Mouse (Mus musculus) hindbrain, embryonic 14.5 days (tissue): ENCODE results near the gene Mtss1l. TPM values are rescaled to one million over a fixed set of nuclear protein-coding genes. Genes with fewer than 3 reads are reported as not detected.

ENCODE experiments used
- ATAC-seq: fragments of 200-750 bp; cut with Nextera tagmentation; 2 replicates; pipeline ENCODE4 v1.8.0; 2017; ENCODE audit warnings: moderate number of reproducible peaks, mild to moderate bottlenecking, moderate TSS enrichment, moderate library complexity; ENCODE audit not compliant: low FRiP score
- DNase-seq: peaks from one replicate; pipeline ENCODE4 v3.0.0-alpha.2; 2015; ENCODE audit warnings: low spot score
- H3K27ac ChIP-seq: fragments of 300-500 bp; sonication (generic); 2 replicates; pipeline ENCODE4 v1.5.1; 2014; ENCODE audit warnings: mild to moderate bottlenecking, moderate library complexity
- H3K27me3 ChIP-seq: fragments of 300-500 bp; sonication (generic); 2 replicates; pipeline ENCODE4 v1.6.1; 2014; ENCODE audit warnings: mild to moderate bottlenecking, low read length, mixed read lengths; ENCODE audit not compliant: control insufficient read depth, insufficient read depth
- H3K36me3 ChIP-seq: fragments of 300-500 bp; sonication (generic); replicated peaks from 2 replicates; pipeline ENCODE4 v1.6.1; 2014; ENCODE audit not compliant: control insufficient read depth, insufficient read depth
- H3K4me1 ChIP-seq: fragments of 300-500 bp; sonication (generic); replicated peaks from 2 replicates; pipeline ENCODE4 v1.6.1; 2014; ENCODE audit warnings: antibody characterized with exemption, low read length, mixed read lengths; ENCODE audit not compliant: control insufficient read depth, insufficient read depth
- H3K4me2 ChIP-seq: fragments of 300-500 bp; sonication (generic); replicated peaks from 2 replicates; pipeline ENCODE4 v1.6.1; 2014; ENCODE audit warnings: mild to moderate bottlenecking, moderate library complexity
- H3K4me3 ChIP-seq: fragments of 300-500 bp; sonication (generic); replicated peaks from 2 replicates; pipeline ENCODE4 v1.5.1; 2014; ENCODE audit warnings: mild to moderate bottlenecking, low read length
- H3K9ac ChIP-seq: fragments of 300-500 bp; sonication (generic); 2 replicates; pipeline ENCODE4 v1.6.1; 2014
- H3K9me3 ChIP-seq: fragments of 300-500 bp; sonication (generic); 2 replicates; pipeline ENCODE4 v1.6.1; 2016; ENCODE audit warnings: low read length; ENCODE audit not compliant: control insufficient read depth
- WGBS: fragments of 180-500 bp; shearing (Covaris S2); extraction: QIAGEN DNeasy Blood & Tissue Kit; methylation state at CpG from one replicate; pipeline ENCODE4 v1.1.7; 2014; 5-methylcytosine and 5-hydroxymethylcytosine counted together
- polyA plus RNA-seq: library from polyadenylated mRNA; unstranded; fragments of >200 nt; fragmentation: Nextera tagmentation; extraction: Ambion mirVana; gene quantifications from 2 replicates; pipeline ENCODE4 v1.2.1, GENCODE M21; 2014

Mtss1l gene
- polyA plus RNA-seq, 1 experiment from 2014 or later: 32.9 TPM

DNA sequence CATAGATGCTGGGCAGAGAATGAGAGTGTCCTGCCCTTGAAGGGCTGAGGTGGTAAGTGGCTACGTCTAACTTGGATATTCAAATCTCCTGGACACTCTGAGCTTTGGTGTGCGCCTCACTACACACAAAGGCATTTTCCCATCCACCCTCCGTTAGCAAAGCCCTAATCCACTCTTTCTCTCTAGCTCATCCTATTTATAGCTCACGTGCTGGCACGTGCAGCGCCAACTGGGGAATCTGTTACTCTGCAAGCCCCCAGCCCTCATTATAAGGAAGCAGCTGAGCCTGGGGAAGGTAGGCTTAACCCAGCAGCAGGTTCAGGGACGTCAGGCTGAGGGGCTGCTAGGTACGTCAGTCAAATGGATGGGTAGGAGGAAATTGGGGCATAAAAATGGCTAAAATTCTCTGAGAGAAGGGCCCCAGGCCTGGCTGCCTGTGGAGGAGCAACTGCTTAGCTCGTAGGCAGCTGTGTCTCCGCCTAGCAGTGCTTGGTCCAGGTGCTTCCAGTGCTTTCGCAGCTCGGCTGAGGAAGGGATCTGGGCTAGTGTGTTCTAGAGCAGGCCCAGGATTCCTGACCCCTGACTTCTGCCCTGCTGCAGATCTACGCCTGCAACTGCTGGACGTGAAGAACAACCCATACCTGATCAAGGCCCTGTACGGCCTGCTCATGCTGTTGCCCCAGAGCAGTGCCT is 6.3 kb upstream of the Mtss1l start:
- H3K36me3 ChIP-seq: peaks cover 30% of the 10 kb centered on the region
- peaks cover 39% of the 10 kb centered on the region for H3K4me1 ChIP-seq
- no peak overlapping the region for H3K9ac ChIP-seq
- H3K9me3 ChIP-seq: no peaks in the 10 kb centered on the region
- no peak overlapping the region for H3K4me3 ChIP-seq
- no peak overlapping the region for H3K4me2 ChIP-seq
- H3K27me3 ChIP-seq: no peaks in the 10 kb centered on the region
- no peak for DNase-seq
- peak overlapping the region; percentile 76 for H3K27ac ChIP-seq
- no peak for ATAC-seq
- 72% methylated on average over 15 of the region's 15 CpGs for WGBS

GRCm38 (mm10) chr8:110716075-110716474 is 5.2 kb upstream of the Mtss1l start:
- ATAC-seq (peak; percentile 51; the same call in 1 of the 2 replicates), DNase-seq (peak; percentile 73)
- Histone ChIP-seq H3K36me3 (peaks cover 27% of the 10 kb centered on the region), H3K9me3 (no peaks in the 10 kb centered on the region), H3K9ac (peak overlapping the region; percentile 30; the same call in 1 of the 2 replicates), H3K4me2 (no peak overlapping the region), H3K4me3 (no peak overlapping the region), H3K27me3 (no peaks in the 10 kb centered on the region), H3K4me1 (peaks cover 50% of the 10 kb centered on the region), H3K27ac (peak overlapping the region; percentile 76)
- 35% methylated on average over 4 of the region's 4 CpGs for WGBS

DNA sequence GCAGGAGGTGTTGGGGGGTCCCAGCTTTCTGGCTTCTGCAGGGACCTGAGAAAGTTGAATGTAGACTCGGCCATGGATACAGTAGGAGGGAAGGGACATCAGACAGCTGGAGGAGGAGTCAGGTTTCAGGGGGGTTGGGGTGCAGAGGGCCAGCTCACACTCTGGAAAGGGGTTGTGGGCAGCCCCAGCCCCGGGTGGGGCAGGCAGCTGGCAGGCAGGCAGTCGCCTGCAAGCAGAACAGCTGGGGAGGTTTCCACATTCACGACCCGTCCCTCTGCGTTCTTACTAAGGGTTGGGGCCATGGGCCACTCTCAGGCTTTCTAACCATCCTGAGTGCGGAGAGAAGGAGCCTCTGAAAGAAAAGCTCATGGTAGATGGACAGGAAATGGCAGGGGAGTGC is 4.1 kb upstream of the Mtss1l start:
- no peak overlapping the region for H3K9ac ChIP-seq
- no peak for ATAC-seq
- DNase-seq: no peak
- no peaks in the 10 kb centered on the region for H3K9me3 ChIP-seq
- WGBS: 76% methylated on average over 7 of the region's 7 CpGs
- H3K27ac ChIP-seq: peak overlapping the region; percentile 75; the same call in 1 of the 2 replicates
- no peaks in the 10 kb centered on the region for H3K27me3 ChIP-seq
- peaks cover 17% of the 10 kb centered on the region for H3K36me3 ChIP-seq
- H3K4me3 ChIP-seq: no peak overlapping the region
- H3K4me1 ChIP-seq: peaks cover 51% of the 10 kb centered on the region
- no peak overlapping the region for H3K4me2 ChIP-seq

DNA sequence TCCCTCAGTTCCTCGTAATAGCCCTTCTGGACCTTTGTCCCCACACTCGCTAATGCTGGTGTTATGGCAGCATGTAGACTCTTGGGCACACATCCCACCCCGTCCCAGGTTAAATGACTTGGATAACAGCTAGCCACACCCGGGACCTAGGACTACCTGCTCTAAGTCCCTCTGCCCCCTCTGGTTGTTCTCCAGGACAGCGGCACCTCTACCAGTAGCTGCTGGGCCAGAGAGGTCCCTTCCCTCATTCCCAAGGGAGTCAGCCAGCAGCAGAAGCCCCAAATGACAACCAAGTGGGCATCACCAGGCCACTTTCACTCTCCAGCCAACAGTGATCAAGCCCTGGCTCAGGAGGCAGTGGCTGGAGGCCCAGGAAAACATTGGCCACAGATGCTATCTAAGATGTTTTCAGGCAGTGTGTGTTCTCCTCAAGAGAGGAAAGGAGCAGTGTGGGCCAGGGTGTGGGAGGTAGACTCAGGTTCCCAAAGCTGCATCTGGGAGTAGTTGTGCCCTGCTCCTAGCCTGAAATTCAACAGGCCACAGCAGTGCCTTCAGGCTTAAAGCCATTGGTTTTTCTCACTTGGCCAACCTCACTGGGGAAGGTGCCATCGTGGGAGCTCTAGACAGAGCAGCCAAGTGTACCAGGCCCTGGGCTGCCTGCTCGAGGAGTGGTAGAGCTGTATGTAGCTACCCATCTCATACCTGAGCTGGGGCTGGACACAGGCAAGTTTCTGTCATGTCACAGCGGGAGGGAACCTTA is 2.9 kb upstream of the Mtss1l start:
- Histone ChIP-seq H3K36me3 (peaks cover 6% of the 10 kb centered on the region), H3K27ac (peak overlapping the region; percentile 67), H3K9me3 (no peaks in the 10 kb centered on the region), H3K9ac (no peak overlapping the region), H3K4me3 (no peak overlapping the region), H3K27me3 (no peaks in the 10 kb centered on the region), H3K4me2 (no peak overlapping the region), H3K4me1 (peaks cover 59% of the 10 kb centered on the region)
- WGBS: 84% methylated on average over 8 of the region's 8 CpGs
- ATAC-seq (no peak), DNase-seq (no peak)

- WGBS: 44% methylated on average over 12 of the region's 12 CpGs
- no peak overlapping the region for H3K4me3 ChIP-seq
- ATAC-seq (no peak), DNase-seq (no peak)
- peak overlapping the region; percentile 12; the same call in 1 of the 2 replicates for H3K9ac ChIP-seq
- H3K4me1 ChIP-seq: peaks cover 66% of the 10 kb centered on the region
- no peak overlapping the region for H3K4me2 ChIP-seq
- H3K27ac ChIP-seq: peak overlapping the region; percentile 67
- no peaks in the 10 kb centered on the region for H3K27me3 ChIP-seq
- H3K36me3 ChIP-seq: peaks cover 8% of the 10 kb centered on the region; the same call in 1 of the 2 replicates
- H3K9me3 ChIP-seq: no peaks in the 10 kb centered on the region
These were observed 2.2 kb upstream of the Mtss1l start for GRCm38 (mm10) chr8:110718969-110719670.

DNA sequence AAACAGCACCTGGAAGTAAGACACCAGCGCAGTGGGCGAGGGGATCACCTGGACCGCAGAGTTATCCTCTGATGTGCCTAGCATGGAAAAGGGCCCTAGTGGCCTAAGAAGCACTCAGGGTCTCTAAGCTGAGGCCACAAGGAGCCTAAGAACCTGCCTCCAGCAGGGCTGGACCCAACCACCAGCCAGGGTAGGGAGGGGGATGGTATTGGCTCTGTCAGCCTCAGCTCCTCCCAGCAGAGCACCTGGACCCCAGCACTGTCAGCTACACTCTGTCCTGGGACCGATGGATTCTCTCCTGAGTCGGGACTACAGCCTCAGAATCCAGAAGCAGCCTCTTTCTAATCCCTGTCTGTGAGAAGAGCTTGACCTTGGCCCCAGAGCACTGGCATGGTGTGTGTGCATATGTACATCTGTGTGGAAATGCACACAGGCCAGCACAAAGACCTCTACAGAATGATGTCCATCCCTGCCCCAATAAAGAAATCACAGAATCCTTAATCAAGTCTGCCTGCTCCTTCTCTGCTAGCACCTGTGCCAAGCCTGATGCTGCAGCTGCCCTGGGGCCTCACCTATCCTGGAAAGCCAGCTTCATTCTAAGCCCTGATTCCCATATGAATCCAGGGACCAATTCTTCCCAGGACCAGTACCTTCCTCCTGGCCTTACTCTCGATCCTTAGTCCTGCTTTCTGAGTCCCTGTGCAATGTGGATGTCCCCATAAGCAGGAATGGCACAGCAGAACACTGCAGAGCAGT is 1.2 kb upstream of the Mtss1l start:
- H3K9ac ChIP-seq: peak overlapping the region; percentile 98
- H3K27me3 ChIP-seq: no peaks in the 10 kb centered on the region
- peak overlapping the region; percentile 75 for H3K4me2 ChIP-seq
- ATAC-seq (no peak), DNase-seq (no peak)
- whole genome bisulfite sequencing: 56% methylated on average over 6 of the region's 6 CpGs
- peaks cover 69% of the 10 kb centered on the region for H3K4me1 ChIP-seq
- peaks cover 13% of the 10 kb centered on the region; the same call in 1 of the 2 replicates for H3K36me3 ChIP-seq
- H3K4me3 ChIP-seq: peak overlapping the region; percentile 68
- no peaks in the 10 kb centered on the region for H3K9me3 ChIP-seq
- peak overlapping the region; percentile 96 for H3K27ac ChIP-seq

GRCm38 (mm10) chr8:110721606-110722413 is 534 bp downstream of the Mtss1l start:
- H3K4me3 ChIP-seq: peak overlapping the region; percentile 68
- ATAC-seq (peak; percentile 39; the same call in 1 of the 2 replicates), DNase-seq (peak; percentile 39)
- peaks cover 71% of the 10 kb centered on the region for H3K4me1 ChIP-seq
- peak overlapping the region; percentile 98 for H3K9ac ChIP-seq
- H3K4me2 ChIP-seq: peak overlapping the region; percentile 75
- peak overlapping the region; percentile 96 for H3K27ac ChIP-seq
- no peaks in the 10 kb centered on the region for H3K9me3 ChIP-seq
- no peaks in the 10 kb centered on the region for H3K27me3 ChIP-seq
- WGBS: under 1% methylated on average over 43 of the region's 59 CpGs
- peaks cover 20% of the 10 kb centered on the region for H3K36me3 ChIP-seq

GRCm38 (mm10) chr8:110722414-110723011 is 1.2 kb downstream of the Mtss1l start:
- no peak for ATAC-seq
- peak overlapping the region; percentile 96 for H3K27ac ChIP-seq
- WGBS: 34% methylated on average over 11 of the region's 11 CpGs
- peak overlapping the region; percentile 98 for H3K9ac ChIP-seq
- DNase-seq: no peak
- peaks cover 26% of the 10 kb centered on the region for H3K36me3 ChIP-seq
- no peaks in the 10 kb centered on the region for H3K27me3 ChIP-seq
- H3K9me3 ChIP-seq: no peaks in the 10 kb centered on the region
- peaks cover 67% of the 10 kb centered on the region for H3K4me1 ChIP-seq
- peak overlapping the region; percentile 68 for H3K4me3 ChIP-seq
- H3K4me2 ChIP-seq: peak overlapping the region; percentile 75
